Mouse (Mus musculus): ENCODE data around the gene Rasgrf1.

GRCm38 (mm10) chr9:89885701-89886218 lies 23.9 kb upstream of the Rasgrf1 start:
- no peak for TF ChIP-seq CTCF (IDR thresholded peaks at IDR 0.05; ENCODE audit: control insufficient read depth, insufficient read depth, insufficient replicate concordance, low read depth, low read length)
- TF ChIP-seq POLR2A (IDR thresholded peaks at IDR 0.05; ENCODE audit: control insufficient read depth, low read depth, low read length), result no peak

Measured in testis, adult 2 months (tissue).